Mouse (Mus musculus) embryonic facial prominence, embryonic 15.5 days (tissue): ENCODE data around the gene Ankrd17. TPM values are rescaled to one million over a fixed set of nuclear protein-coding genes. Genes with fewer than 3 reads are reported as not detected.

ENCODE experiments used
- ATAC-seq: fragments of 200-750 bp; cut with Nextera tagmentation; 2 replicates; pipeline ENCODE4 v1.8.0; 2017; ENCODE audit warnings: low read depth, moderate TSS enrichment; ENCODE audit not compliant: insufficient number of reproducible peaks, low FRiP score, low TSS enrichment
- H3K27ac ChIP-seq: fragments of 300-500 bp; sonication (generic); replicated peaks from 2 replicates; pipeline ENCODE4 v1.5.1; 2015; ENCODE audit warnings: mild to moderate bottlenecking, inconsistent platforms
- H3K27me3 ChIP-seq: fragments of 300-500 bp; sonication (generic); 2 replicates; pipeline ENCODE4 v1.6.1; 2015; ENCODE audit warnings: inconsistent platforms
- H3K36me3 ChIP-seq: fragments of 300-500 bp; sonication (generic); 2 replicates; pipeline ENCODE4 v1.6.1; 2015; ENCODE audit warnings: mild to moderate bottlenecking, inconsistent platforms
- H3K4me1 ChIP-seq: fragments of 300-500 bp; sonication (generic); 2 replicates; pipeline ENCODE4 v1.6.1; 2015; ENCODE audit warnings: inconsistent platforms
- H3K4me2 ChIP-seq: fragments of 300-500 bp; sonication (generic); replicated peaks from 2 replicates; pipeline ENCODE4 v1.6.1; 2015; ENCODE audit warnings: mild to moderate bottlenecking, inconsistent platforms
- H3K4me3 ChIP-seq: fragments of 300-500 bp; sonication (generic); replicated peaks from 2 replicates; pipeline ENCODE4 v1.5.1; 2015; ENCODE audit warnings: mild to moderate bottlenecking, inconsistent platforms
- H3K9ac ChIP-seq: fragments of 300-500 bp; sonication (generic); 2 replicates; pipeline ENCODE4 v1.6.1; 2015; ENCODE audit warnings: inconsistent platforms
- H3K9me3 ChIP-seq: fragments of 300-500 bp; sonication (generic); replicated peaks from 2 replicates; pipeline ENCODE4 v1.6.1; 2016; ENCODE audit warnings: inconsistent platforms
- WGBS: fragments of 180-500 bp; shearing (Covaris S2); methylation state at CpG from one replicate; pipeline ENCODE4 v1.1.7; 2015; 5-methylcytosine and 5-hydroxymethylcytosine counted together
- polyA plus RNA-seq: library from polyadenylated mRNA; unstranded; fragments of >200 nt; fragmentation: Nextera tagmentation; extraction: Ambion mirVana; gene quantifications from 2 replicates; pipeline ENCODE4 v1.2.1, GENCODE M21; 2015

Ankrd17 gene
- polyA plus RNA-seq = 24.6 and 25.9 TPM in 2 replicates

DNA sequence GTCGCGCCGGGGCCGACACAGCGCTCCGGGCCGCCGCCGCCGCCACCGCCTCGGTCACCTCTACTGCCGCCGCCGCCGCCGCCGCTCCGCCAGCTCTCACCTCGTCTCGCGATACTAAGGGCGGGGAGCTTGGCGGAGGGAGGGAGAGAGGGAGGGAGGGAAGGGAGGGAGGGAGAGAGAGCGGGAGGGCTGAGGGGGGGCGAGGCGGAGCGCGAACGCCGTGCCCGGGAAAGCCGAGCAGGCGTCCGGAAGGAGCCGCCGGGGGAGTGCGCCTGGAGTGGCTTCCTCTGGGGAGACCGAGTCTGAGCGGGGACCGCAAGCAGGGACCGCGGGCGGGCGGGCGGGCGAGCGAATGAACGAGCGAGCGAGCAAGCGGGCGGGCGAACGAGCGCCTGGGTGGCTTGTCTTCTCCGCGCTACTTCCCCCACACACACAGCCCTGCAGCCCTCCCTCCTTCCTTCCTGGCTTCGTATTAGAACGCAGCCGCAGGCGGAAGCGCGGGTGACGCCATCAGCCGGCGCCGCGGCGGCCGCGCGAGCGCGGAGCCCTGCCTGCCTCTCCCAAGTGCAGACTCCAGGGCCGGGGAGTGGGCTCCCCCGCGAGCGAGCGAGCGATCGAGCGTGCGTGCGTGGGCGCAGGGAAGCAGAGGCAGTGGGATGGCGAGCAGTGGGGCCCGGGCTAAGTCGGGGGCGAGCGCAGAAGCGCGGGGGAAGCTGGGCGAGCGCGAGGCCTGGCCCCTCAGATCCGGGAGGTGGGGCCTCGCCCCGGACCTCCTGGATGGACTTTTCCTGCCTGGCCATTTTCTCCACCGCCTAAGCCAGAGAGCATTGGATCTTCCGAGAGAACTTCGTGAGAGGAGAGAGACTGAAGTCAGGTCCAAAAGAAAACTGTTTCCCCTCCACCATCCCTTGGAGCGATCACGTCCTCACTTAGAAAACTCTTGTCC lies at the start of gene Ankrd17:
Gene Ankrd17 (minus strand): TSS at position 457 of the 946 bp plus-strand sequence.
- H3K27me3 ChIP-seq = no peaks in the 10 kb centered on the region
- peak; percentile 94 for ATAC-seq
- no peaks in the 10 kb centered on the region for H3K9me3 ChIP-seq
- H3K9ac ChIP-seq = peak within 1 kb of the TSS; percentile 98
- under 1% methylated on average over 58 of the region's 104 CpGs for WGBS
- H3K4me1 ChIP-seq = peaks cover 12% of the 10 kb centered on the region
- no peaks in the 10 kb centered on the region for H3K36me3 ChIP-seq
- H3K27ac ChIP-seq = peak within 1 kb of the TSS; percentile 100
- peak within 1 kb of the TSS; percentile 90 for H3K4me3 ChIP-seq
- peak within 1 kb of the TSS; percentile 63 for H3K4me2 ChIP-seq

GRCm38 (mm10) chr5:90414925-90415295 lies 48.5 kb upstream of the Ankrd17 start:
- Histone ChIP-seq H3K9me3 (no peaks in the 10 kb centered on the region), H3K36me3 (no peaks in the 10 kb centered on the region), H3K27ac (no peak overlapping the region), H3K4me3 (no peak overlapping the region), H3K9ac (no peak overlapping the region), H3K4me1 (no peaks in the 10 kb centered on the region), H3K27me3 (no peaks in the 10 kb centered on the region), H3K4me2 (no peak overlapping the region)
- WGBS = 43% methylated on average over 6 of the region's 6 CpGs
- ATAC-seq = no peak

GRCm38 (mm10) chr5:90414142-90414924 lies 48.0 kb upstream of the Ankrd17 start:
- 63% methylated on average over 8 of the region's 8 CpGs for WGBS
- H3K4me3 ChIP-seq = no peak overlapping the region
- no peaks in the 10 kb centered on the region for H3K4me1 ChIP-seq
- no peak overlapping the region for H3K4me2 ChIP-seq
- no peak overlapping the region for H3K27ac ChIP-seq
- H3K36me3 ChIP-seq = no peaks in the 10 kb centered on the region
- H3K27me3 ChIP-seq = no peaks in the 10 kb centered on the region
- no peak overlapping the region for H3K9ac ChIP-seq
- H3K9me3 ChIP-seq = no peaks in the 10 kb centered on the region
- ATAC-seq = no peak

- no peaks in the 10 kb centered on the region for H3K4me1 ChIP-seq
- H3K27ac ChIP-seq = no peak overlapping the region
- H3K9ac ChIP-seq = no peak overlapping the region
- no peaks in the 10 kb centered on the region for H3K36me3 ChIP-seq
- no peak for ATAC-seq
- no peaks in the 10 kb centered on the region; the same call in 1 of the 2 replicates for H3K27me3 ChIP-seq
- no peaks in the 10 kb centered on the region for H3K9me3 ChIP-seq
- 77% methylated on average over 4 of the region's 4 CpGs for WGBS
- no peak overlapping the region for H3K4me2 ChIP-seq
- no peak overlapping the region for H3K4me3 ChIP-seq
Observed at GRCm38 (mm10) chr5:90405210-90405609, 38.8 kb upstream of the Ankrd17 start.

DNA sequence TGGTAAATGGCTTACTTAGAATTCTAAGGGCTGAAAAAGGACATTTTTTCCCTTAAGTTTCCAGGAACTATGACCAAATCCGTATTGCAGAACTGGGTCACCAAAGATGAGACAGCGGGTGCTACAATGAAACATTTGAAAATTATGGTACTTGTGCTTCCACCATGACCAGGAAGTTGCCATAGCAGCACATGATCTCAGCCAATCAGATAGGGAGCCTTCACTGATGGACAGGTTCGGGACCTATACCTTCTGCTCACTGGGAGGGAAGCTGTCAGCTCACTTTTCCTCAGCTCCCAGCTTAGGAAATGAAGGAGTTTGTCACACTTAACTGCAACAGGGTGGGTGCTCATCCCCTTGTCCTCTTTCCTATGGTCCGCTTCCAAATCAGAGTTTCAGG lies 30.4 kb upstream of the Ankrd17 start:
- WGBS = 89% methylated on average over 4 of the region's 4 CpGs
- no peaks in the 10 kb centered on the region for H3K9me3 ChIP-seq

DNA sequence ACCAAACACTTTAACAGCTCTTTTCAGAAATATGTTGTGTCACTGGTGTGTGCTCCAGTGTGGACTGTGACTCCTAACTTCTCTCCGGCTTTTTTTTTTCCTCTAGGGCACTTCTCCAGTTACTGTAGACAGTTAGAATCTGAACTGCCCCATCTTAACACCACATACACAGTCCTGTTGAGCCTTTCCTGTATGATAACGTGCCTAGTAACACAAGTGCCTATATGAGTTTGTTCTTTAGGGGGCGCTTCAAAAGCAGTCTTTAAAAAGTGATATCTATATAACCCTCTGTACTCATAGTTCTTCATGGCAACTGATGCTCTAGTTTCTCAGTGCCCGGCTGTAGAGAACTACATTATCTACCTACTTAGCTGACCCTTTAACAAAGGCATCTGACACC lies 27.9 kb upstream of the Ankrd17 start:
- no peaks in the 10 kb centered on the region for H3K36me3 ChIP-seq
- no peaks in the 10 kb centered on the region for H3K9me3 ChIP-seq
- no peak overlapping the region for H3K27ac ChIP-seq
- 66% methylated on average over 4 of the region's 4 CpGs for WGBS
- no peaks in the 10 kb centered on the region for H3K27me3 ChIP-seq
- no peak overlapping the region for H3K4me2 ChIP-seq
- H3K4me1 ChIP-seq = no peaks in the 10 kb centered on the region
- H3K4me3 ChIP-seq = no peak overlapping the region
- no peak for ATAC-seq
- H3K9ac ChIP-seq = no peak overlapping the region

More for the DNA sequence above, 30.4 kb upstream of the Ankrd17 start:
- Histone ChIP-seq H3K4me2 (no peak overlapping the region), H3K4me1 (no peaks in the 10 kb centered on the region), H3K9ac (no peak overlapping the region), H3K4me3 (no peak overlapping the region), H3K27ac (no peak overlapping the region), H3K27me3 (no peaks in the 10 kb centered on the region), H3K36me3 (no peaks in the 10 kb centered on the region)
- no peak for ATAC-seq

GRCm38 (mm10) chr5:90393764-90394163 lies 27.4 kb upstream of the Ankrd17 start:
- Histone ChIP-seq H3K4me2 (no peak overlapping the region), H3K27me3 (no peaks in the 10 kb centered on the region), H3K9me3 (no peaks in the 10 kb centered on the region), H3K4me3 (no peak overlapping the region), H3K9ac (no peak overlapping the region), H3K36me3 (no peaks in the 10 kb centered on the region), H3K4me1 (no peaks in the 10 kb centered on the region), H3K27ac (no peak overlapping the region)
- 51% methylated on average over 5 of the region's 5 CpGs for WGBS
- ATAC-seq = no peak

DNA sequence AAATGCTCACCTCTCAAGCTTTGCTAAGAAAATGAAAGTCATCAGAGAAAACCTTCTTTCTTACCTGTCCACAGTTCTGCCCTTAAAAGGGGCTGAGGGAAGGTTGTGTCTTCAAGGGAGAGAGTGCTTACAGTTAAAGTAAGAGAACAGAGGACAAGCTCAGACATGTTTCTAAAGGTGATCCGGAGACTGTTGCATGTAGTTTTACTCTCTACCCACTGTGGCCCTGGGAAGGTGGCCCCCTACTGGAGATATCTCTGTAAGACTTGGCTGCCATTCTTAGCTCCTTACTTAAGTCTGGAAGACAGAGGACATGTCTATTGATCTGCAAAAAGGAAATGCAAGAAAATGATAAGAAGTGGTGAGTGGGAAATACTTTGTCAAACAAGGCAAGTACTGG lies 16.7 kb upstream of the Ankrd17 start:
- WGBS = 34% methylated on average over 1 of the region's 1 CpGs
- no peak for ATAC-seq
- Histone ChIP-seq H3K9me3 (no peaks in the 10 kb centered on the region), H3K27me3 (no peaks in the 10 kb centered on the region), H3K36me3 (no peaks in the 10 kb centered on the region), H3K9ac (no peak overlapping the region), H3K4me3 (no peak overlapping the region), H3K4me2 (no peak overlapping the region), H3K27ac (no peak overlapping the region), H3K4me1 (no peaks in the 10 kb centered on the region)

GRCm38 (mm10) chr5:90381458-90381857 lies 15.1 kb upstream of the Ankrd17 start:
- no peak overlapping the region for H3K9ac ChIP-seq
- no peak overlapping the region for H3K4me3 ChIP-seq
- H3K4me1 ChIP-seq = no peaks in the 10 kb centered on the region
- no peaks in the 10 kb centered on the region for H3K36me3 ChIP-seq
- no peaks in the 10 kb centered on the region for H3K27me3 ChIP-seq
- H3K4me2 ChIP-seq = no peak overlapping the region
- 56% methylated on average over 4 of the region's 4 CpGs for WGBS
- no peak for ATAC-seq
- H3K9me3 ChIP-seq = no peaks in the 10 kb centered on the region
- H3K27ac ChIP-seq = no peak overlapping the region

DNA sequence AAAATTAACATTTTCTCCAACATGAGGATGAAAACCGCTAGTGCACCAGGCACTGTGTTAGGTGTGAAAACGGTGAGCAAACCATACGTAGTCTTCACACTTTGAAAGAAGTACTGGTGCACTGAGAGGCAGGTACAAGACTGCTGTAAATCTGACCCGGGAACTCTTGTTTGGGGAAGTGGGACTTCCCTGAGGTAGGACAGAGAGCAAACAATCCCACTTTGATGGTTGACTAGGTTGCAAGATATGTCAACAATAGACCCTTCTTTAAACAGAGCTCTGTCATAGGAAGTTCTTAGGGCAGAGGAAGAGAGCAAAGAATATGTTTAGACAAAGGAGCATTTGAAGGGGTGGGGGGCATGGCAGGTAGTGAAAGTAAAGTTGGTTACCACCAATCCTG lies 7.3 kb upstream of the Ankrd17 start:
- no peaks in the 10 kb centered on the region for H3K27me3 ChIP-seq

GRCm38 (mm10) chr5:90370401-90370800 lies 4.0 kb upstream of the Ankrd17 start:
- ATAC-seq = no peak
- Histone ChIP-seq H3K27ac (no peak overlapping the region), H3K4me3 (no peak overlapping the region), H3K36me3 (no peaks in the 10 kb centered on the region), H3K9me3 (no peaks in the 10 kb centered on the region), H3K4me2 (no peak overlapping the region), H3K9ac (no peak overlapping the region), H3K4me1 (no peaks in the 10 kb centered on the region), H3K27me3 (no peaks in the 10 kb centered on the region)
- 88% methylated on average over 5 of the region's 5 CpGs for WGBS

More for the DNA sequence above, 7.3 kb upstream of the Ankrd17 start:
- Histone ChIP-seq H3K9ac (no peak overlapping the region), H3K9me3 (no peaks in the 10 kb centered on the region), H3K36me3 (no peaks in the 10 kb centered on the region), H3K4me3 (no peak overlapping the region), H3K27ac (no peak overlapping the region), H3K4me1 (no peaks in the 10 kb centered on the region), H3K4me2 (no peak overlapping the region)
- ATAC-seq = no peak
- 88% methylated on average over 4 of the region's 4 CpGs for WGBS
